ENCODE assay signal across 11 mouse cellular contexts in genomic region chr13:73620637-73621036, GRCm38 (mm10). TPM values are rescaled to one million over a fixed set of nuclear protein-coding genes. Genes with fewer than 3 reads are reported as not detected.
DNase-seq lines count a peak whose midpoint lies in the region; ATAC-seq and TF ChIP-seq lines count a peak whose summit lies in the region.
"Had no signal": no experiment of that assay in that cellular context is flagged by ENCODE, and none has a peak within 500 bp of the region (broad histone marks: within the 10 kb centered on the region; RNA-seq: fewer than 3 reads in every experiment).

No protein-coding gene starts in this region.

- H3K4me2 ChIP-seq in hindbrain, postnatal 0 days (ENCODE audit: low read depth, low read length) = no peak overlapping the region
- H3K4me2 ChIP-seq in hindbrain, embryonic 16.5 days (ENCODE audit: low read length) = no peak overlapping the region
- H3K4me2 ChIP-seq: heart, embryonic 12.5 days had no signal

- DNase-seq in hindbrain, postnatal 0 days (ENCODE audit: low spot score) = peak; percentile 62
- DNase-seq in thymus, postnatal 14 days = peak; percentile 15
- no peak for DNase-seq in thymus, adult 2 months
- no peak for DNase-seq in right cerebral cortex, adult 2 months (ENCODE audit: low spot score in 2 of 2)
- DNase-seq in frontal cortex, postnatal 25 days (ENCODE audit: low spot score in 2 of 2) = no peak
- DNase-seq in urinary bladder, postnatal 14 days (ENCODE audit: low spot score) = no peak

- peaks cover 54% of the 10 kb centered on the region for H3K36me3 ChIP-seq in hindbrain, postnatal 0 days (ENCODE audit: insufficient read depth, low read length)
- H3K36me3 ChIP-seq in hindbrain, embryonic 16.5 days (ENCODE audit: control insufficient read depth, insufficient read depth, low read length) = peaks cover 37% of the 10 kb centered on the region
- H3K36me3 ChIP-seq in thymus, adult 2 months (ENCODE audit: control insufficient read depth, insufficient read depth, low read length) = peaks cover 49% of the 10 kb centered on the region

- ATAC-seq in hindbrain, postnatal 0 days = peak; percentile 13; the same call in 1 of the 2 replicates
- no peak for ATAC-seq in hindbrain, embryonic 16.5 days
- peak; percentile 52; the same call in 1 of the 2 replicates for ATAC-seq in common myeloid progenitor, adult 5-6 weeks (replicated peaks; ENCODE audit: low read depth, poor library complexity, severe bottlenecking)

- 70% methylated on average over 6 of the region's 6 CpGs for WGBS in hindbrain, postnatal 0 days
- 71% methylated on average over 6 of the region's 6 CpGs for whole genome bisulfite sequencing in hindbrain, embryonic 16.5 days
- 67% methylated on average over 6 of the region's 6 CpGs for WGBS in thymus, adult 2 months

- no peak for TF ChIP-seq POLR2A in thymus, adult 2 months (IDR thresholded peaks at IDR 0.05; ENCODE audit: control insufficient read depth, extremely low read depth, insufficient read depth, low read length, poor library complexity)

- H3K4me1 ChIP-seq in hindbrain, postnatal 0 days (ENCODE audit: insufficient read depth, low read length) = no peaks in the 10 kb centered on the region
- no peaks in the 10 kb centered on the region for H3K4me1 ChIP-seq in hindbrain, embryonic 16.5 days (ENCODE audit: control insufficient read depth, insufficient read depth, low read depth, low read length)
- no peaks in the 10 kb centered on the region for H3K4me1 ChIP-seq in thymus, adult 2 months (replicated peaks; ENCODE audit: control insufficient read depth, insufficient read depth, low read length)
- H3K4me1 ChIP-seq: heart, embryonic 12.5 days; midbrain, embryonic 10.5 days had no signal

- no peaks in the 10 kb centered on the region for H3K27me3 ChIP-seq in hindbrain, postnatal 0 days (ENCODE audit: insufficient read depth, low read length)
- H3K27me3 ChIP-seq in hindbrain, embryonic 16.5 days (replicated peaks; ENCODE audit: control insufficient read depth, insufficient read depth, low read length) = no peaks in the 10 kb centered on the region
- no peaks in the 10 kb centered on the region for H3K27me3 ChIP-seq in thymus, adult 2 months (ENCODE audit: control insufficient read depth, insufficient read depth, low read length)
- H3K27me3 ChIP-seq: heart, embryonic 12.5 days had no signal

- no peak overlapping the region for H3K9ac ChIP-seq in hindbrain, postnatal 0 days (replicated peaks; ENCODE audit: low read length)
- no peak overlapping the region for H3K9ac ChIP-seq in hindbrain, embryonic 16.5 days (ENCODE audit: low read depth, low read length)
- H3K9ac ChIP-seq: heart, embryonic 12.5 days had no signal

- peak; percentile 57 for TF ChIP-seq CTCF in hindbrain, postnatal 0 days (IDR thresholded peaks at IDR 0.05; ENCODE audit: low read depth)
- TF ChIP-seq CTCF in thymus, adult 2 months (IDR thresholded peaks at IDR 0.05; ENCODE audit: borderline replicate concordance, control insufficient read depth, extremely low read depth, insufficient read depth, low read length, poor library complexity) = no peak

- H3K27ac ChIP-seq in hindbrain, postnatal 0 days = no peak overlapping the region
- H3K27ac ChIP-seq in hindbrain, embryonic 16.5 days (ENCODE audit: low read depth, low read length) = no peak overlapping the region
- H3K27ac ChIP-seq in thymus, adult 2 months (ENCODE audit: control insufficient read depth, insufficient read depth, low read length) = no peak overlapping the region
- H3K27ac ChIP-seq: midbrain, embryonic 10.5 days had no signal

- H3K9me3 ChIP-seq in hindbrain, postnatal 0 days (ENCODE audit: low read length) = no peaks in the 10 kb centered on the region
- no peaks in the 10 kb centered on the region for H3K9me3 ChIP-seq in hindbrain, embryonic 16.5 days (ENCODE audit: control insufficient read depth, low read length)
- H3K9me3 ChIP-seq: heart, embryonic 12.5 days; midbrain, embryonic 10.5 days had no signal

- no peak overlapping the region for H3K4me3 ChIP-seq in hindbrain, postnatal 0 days (ENCODE audit: low read length)
- H3K4me3 ChIP-seq in hindbrain, embryonic 16.5 days (ENCODE audit: low read length) = no peak overlapping the region
- no peak overlapping the region for H3K4me3 ChIP-seq in thymus, adult 2 months (ENCODE audit: control insufficient read depth, insufficient read depth, low read length)
- H3K4me3 ChIP-seq: heart, embryonic 12.5 days; midbrain, embryonic 10.5 days had no signal

RNA-seq across cellular contexts. Expression of gene Tert, which starts 6.1 kb away (rescaled TPM):
- total RNA-seq in hindbrain, postnatal 0 days (2014; rRNA removed) = 5.6 and 8.0 TPM in 2 replicates
- polyA plus RNA-seq in hindbrain, postnatal 0 days (2015; fragmentation: Nextera tagmentation; extraction: Ambion mirVana) = 2.6 and 2.7 TPM in 2 replicates
- polyA plus RNA-seq in hindbrain, embryonic 16.5 days (2015; fragmentation: Nextera tagmentation; extraction: Ambion mirVana) = 5.6 and 6.1 TPM in 2 replicates
- 16.2 and 17.2 TPM in 2 replicates for polyA plus RNA-seq in thymus, adult 2 months (2012; rRNA removed)
- total RNA-seq in common myeloid progenitor, adult 5-6 weeks (2017) = 1.4 and 2.7 TPM in 2 replicates

RNA-seq across cellular contexts. Expression of gene Clptm1l, which starts 16.8 kb away (rescaled TPM):
- 130 and 150 TPM in 2 replicates for total RNA-seq in hindbrain, postnatal 0 days (2014; rRNA removed)
- 127 and 131 TPM in 2 replicates for polyA plus RNA-seq in hindbrain, postnatal 0 days (2015; fragmentation: Nextera tagmentation; extraction: Ambion mirVana)
- 133 and 138 TPM in 2 replicates for polyA plus RNA-seq in hindbrain, embryonic 16.5 days (2015; fragmentation: Nextera tagmentation; extraction: Ambion mirVana)
- polyA plus RNA-seq in thymus, adult 2 months (2012; rRNA removed) = 157 and 194 TPM in 2 replicates
- 65.2 and 80.3 TPM in 2 replicates for total RNA-seq in common myeloid progenitor, adult 5-6 weeks (2017)

RNA-seq across cellular contexts. Expression of gene Slc6a18, which starts 57.2 kb away (rescaled TPM):
- total RNA-seq in hindbrain, postnatal 0 days (2014; rRNA removed) = not detected in 2 replicates
- polyA plus RNA-seq in hindbrain, postnatal 0 days (2015; fragmentation: Nextera tagmentation; extraction: Ambion mirVana) = not detected in 2 replicates
- polyA plus RNA-seq in hindbrain, embryonic 16.5 days (2015; fragmentation: Nextera tagmentation; extraction: Ambion mirVana) = not detected in 2 replicates
- 0.15 and 0.26 TPM in 2 replicates for polyA plus RNA-seq in thymus, adult 2 months (2012; rRNA removed)
- total RNA-seq in common myeloid progenitor, adult 5-6 weeks (2017) = not detected in 2 replicates
- total RNA-seq: left cerebral cortex, postnatal 25 days had no signal
- polyA plus RNA-seq: heart, embryonic 12.5 days; midbrain, embryonic 10.5 days had no signal

Comparison
In these comparisons a context has a peak if more than half of its experiments do, and no peak if none do; other contexts are left out.
1. DNase-seq: peak in hindbrain, postnatal 0 days (single experiment) and thymus, postnatal 14 days (single experiment); none in thymus, adult 2 months (single experiment), right cerebral cortex, adult 2 months (0 of 2), frontal cortex, postnatal 25 days (0 of 2) and urinary bladder, postnatal 14 days (single experiment).